Comparison of ENCODE assay signal across 9 mouse cellular contexts in genomic region chr13:18218566-18219234, GRCm38 (mm10).
DNase-seq lines count a peak whose midpoint lies in the region.
"Had no signal": no experiment of that assay in that cellular context is flagged by ENCODE, and none has a peak within 500 bp of the region (broad histone marks: within the 10 kb centered on the region; RNA-seq: fewer than 3 reads in every experiment).

No protein-coding gene starts in this region.

- WGBS in hindbrain, embryonic 10.5 days = 6% methylated on average over 22 of the region's 22 CpGs

- intact Hi-C loops in left cerebral cortex, postnatal 4 days (cut with DNase I) = no loop called here

- H3K9me3 ChIP-seq in hindbrain, embryonic 10.5 days = no peaks in the 10 kb centered on the region

- peak; percentile 11 for DNase-seq in adrenal gland, postnatal 14 days
- no peak for DNase-seq in adrenal gland, postnatal 36 days
- DNase-seq in right cerebral cortex, adult 2 months (ENCODE audit: low spot score in 2 of 2) = peak; percentile 11 to 13
- DNase-seq in right cerebral cortex, postnatal 36 days (ENCODE audit: low spot score in 2 of 2) = no peak
- DNase-seq in hindbrain, embryonic 10.5 days (ENCODE audit: low spot score) = peak; percentile 50
- DNase-seq in left cerebral cortex, postnatal 4 days = peak; percentile 84
- peak; percentile 23 for DNase-seq in right cerebral cortex, postnatal 14 days
- no peak for DNase-seq in thymus, adult 18-20 months

- no peaks in the 10 kb centered on the region for H3K36me3 ChIP-seq in hindbrain, embryonic 10.5 days

- H3K4me3 ChIP-seq in hindbrain, embryonic 10.5 days = peak overlapping the region; percentile 36

- 0 out of 2 replicates have a peak, but pooled peaks cover 6% of the 10 kb centered on the region for H3K27me3 ChIP-seq in hindbrain, embryonic 10.5 days (ENCODE audit: insufficient read depth, poor library complexity, severe bottlenecking)

- peak overlapping the region; percentile 16; the same call in 1 of the 2 replicates for H3K27ac ChIP-seq in hindbrain, embryonic 10.5 days
- H3K27ac ChIP-seq: macrophage had no signal

- peaks cover 9% of the 10 kb centered on the region for H3K4me1 ChIP-seq in hindbrain, embryonic 10.5 days (replicated peaks)

Comparison
In these comparisons a context has a peak if more than half of its experiments do, and no peak if none do; other contexts are left out.
1. DNase-seq: peak in adrenal gland, postnatal 14 days (single experiment), right cerebral cortex, adult 2 months (2 of 2), hindbrain, embryonic 10.5 days (single experiment), left cerebral cortex, postnatal 4 days (single experiment) and right cerebral cortex, postnatal 14 days (single experiment); none in adrenal gland, postnatal 36 days (0 of 2), right cerebral cortex, postnatal 36 days (0 of 2) and thymus, adult 18-20 months (0 of 2).